Mouse (Mus musculus) T-cell, adult 2 months (primary cell): ENCODE data around the gene Rnf114.
A peak's percentile ranks its signal among the peaks of the same experiment; 100 is the strongest.

Experiments
- DNase-seq: peaks from one replicate; pipeline ENCODE4 v3.0.0; 2022; ENCODE audit warnings: low spot score

The Rnf114 gene

DNA sequence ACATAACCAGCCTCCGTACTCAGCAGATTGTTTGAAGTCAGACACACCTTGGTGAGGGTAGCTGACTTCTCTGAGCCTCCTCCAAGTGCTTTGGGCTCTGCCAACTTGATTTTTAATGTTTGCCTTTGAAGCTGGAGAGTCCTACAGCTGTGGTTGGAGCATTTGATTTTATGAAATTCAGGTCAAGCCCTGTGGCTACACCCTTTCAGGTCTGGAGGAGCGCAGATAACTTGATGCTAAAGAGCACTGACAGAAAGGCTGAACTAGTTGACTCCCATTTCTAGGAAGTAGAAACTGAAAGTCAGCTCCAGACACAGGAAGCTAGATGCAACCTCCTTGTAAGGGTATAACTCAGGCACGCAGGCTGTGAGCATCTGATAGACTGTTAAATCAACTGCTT is 12.7 kb downstream of the Rnf114 start:
- DNase-seq: peak; percentile 77

DNA sequence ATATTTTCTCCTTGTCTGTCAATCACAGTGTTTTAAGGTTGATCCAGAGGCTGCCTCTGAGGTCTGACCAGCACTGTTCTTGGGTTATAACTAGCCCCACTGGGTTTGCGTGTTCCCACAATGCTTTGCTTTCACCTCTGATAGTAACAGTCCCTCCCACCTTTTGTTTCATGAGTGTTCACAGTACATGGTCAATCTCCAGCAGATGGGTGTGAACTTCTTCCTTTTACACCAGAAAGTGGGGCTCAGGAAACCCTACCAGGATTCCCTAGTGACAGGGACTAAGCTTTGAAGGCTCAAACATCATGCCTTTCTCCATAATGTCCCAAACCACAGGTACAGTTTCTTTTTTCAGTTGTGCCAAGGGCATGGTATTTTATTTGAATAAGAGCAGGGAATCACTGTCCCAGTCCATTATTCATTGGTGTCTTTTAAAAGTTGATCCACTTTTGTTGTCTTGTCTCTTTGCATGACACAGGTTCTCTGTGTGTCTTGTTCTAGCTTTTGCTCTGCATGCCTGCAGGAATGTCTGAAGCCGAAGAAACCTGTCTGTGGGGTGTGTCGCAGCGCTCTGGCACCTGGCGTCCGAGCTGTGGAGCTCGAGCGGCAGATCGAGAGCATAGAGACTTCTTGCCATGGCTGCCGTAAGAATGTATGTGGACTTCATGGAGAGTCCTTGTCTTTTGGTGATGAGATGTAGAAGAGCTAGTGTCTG is 14.3 kb downstream of the Rnf114 start:
- no peak for DNase-seq

- DNase-seq: no peak
Measured at GRCm38 (mm10) chr2:167507719-167508385, 15.4 kb downstream of the Rnf114 start.

DNA sequence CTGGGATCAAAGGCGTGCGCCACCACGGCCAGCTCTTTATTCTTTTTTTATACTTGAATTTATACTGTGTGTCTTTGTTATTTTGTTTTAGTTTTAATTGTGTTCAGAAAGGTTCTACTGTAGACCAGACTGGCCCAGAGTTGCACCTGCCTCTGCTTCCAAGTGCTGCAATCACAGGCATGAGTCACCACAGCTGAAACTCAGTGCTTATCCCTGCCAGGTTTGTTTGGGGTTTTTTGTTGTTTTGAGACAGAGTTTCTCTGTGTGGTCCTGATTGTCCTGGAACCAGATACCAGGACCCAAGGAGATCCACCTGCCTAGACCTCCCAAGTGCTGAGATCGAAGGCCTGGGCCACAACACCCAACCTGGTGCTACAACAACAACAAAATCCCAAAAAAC is 16.1 kb downstream of the Rnf114 start:
- no peak for DNase-seq

GRCm38 (mm10) chr2:167510485-167510884 is 18.0 kb downstream of the Rnf114 start:
- DNase-seq: no peak

GRCm38 (mm10) chr2:167512365-167512764 is 19.9 kb downstream of the Rnf114 start:
- no peak for DNase-seq

GRCm38 (mm10) chr2:167512970-167513369 is 20.5 kb downstream of the Rnf114 start:
- DNase-seq: peak; percentile 32

GRCm38 (mm10) chr2:167514641-167515040 is 22.2 kb downstream of the Rnf114 start:
- no peak for DNase-seq

GRCm38 (mm10) chr2:167515688-167516087 is 23.2 kb downstream of the Rnf114 start:
- no peak for DNase-seq

GRCm38 (mm10) chr2:167519606-167520252 is 27.3 kb downstream of the Rnf114 start:
- DNase-seq: no peak

- DNase-seq: no peak
Measured at GRCm38 (mm10) chr2:167528278-167528677, 35.8 kb downstream of the Rnf114 start.

DNA sequence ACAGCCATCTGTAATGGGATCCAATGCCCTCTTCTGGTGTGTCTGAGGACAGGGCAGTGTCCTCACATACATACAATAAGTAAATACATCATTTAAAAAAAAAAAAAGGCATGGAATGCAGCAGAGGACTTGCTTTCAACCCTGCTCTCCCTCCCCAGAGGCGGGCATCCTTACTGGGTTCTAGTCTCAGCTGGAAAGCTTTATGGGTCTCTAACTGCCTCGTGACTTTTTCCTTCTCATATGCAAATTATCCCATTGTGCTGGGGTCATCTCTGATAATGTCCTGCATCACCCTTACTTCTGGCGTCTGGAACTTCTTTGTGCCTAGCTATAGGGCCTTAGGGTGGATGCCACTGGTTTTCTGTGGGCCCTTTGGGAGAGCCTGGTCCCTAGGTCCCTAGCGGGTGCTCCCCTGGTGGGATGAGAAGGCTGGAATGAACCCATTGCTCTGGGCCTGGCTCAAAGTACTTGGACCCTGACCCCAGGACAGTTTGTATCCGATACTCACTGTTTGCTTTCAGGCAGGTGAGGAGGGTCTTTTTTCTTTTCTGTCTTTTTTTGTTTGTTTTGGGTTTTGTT is 37.6 kb downstream of the Rnf114 start:
- no peak for DNase-seq

GRCm38 (mm10) chr2:167530536-167530935 is 38.1 kb downstream of the Rnf114 start:
- DNase-seq: no peak

DNA sequence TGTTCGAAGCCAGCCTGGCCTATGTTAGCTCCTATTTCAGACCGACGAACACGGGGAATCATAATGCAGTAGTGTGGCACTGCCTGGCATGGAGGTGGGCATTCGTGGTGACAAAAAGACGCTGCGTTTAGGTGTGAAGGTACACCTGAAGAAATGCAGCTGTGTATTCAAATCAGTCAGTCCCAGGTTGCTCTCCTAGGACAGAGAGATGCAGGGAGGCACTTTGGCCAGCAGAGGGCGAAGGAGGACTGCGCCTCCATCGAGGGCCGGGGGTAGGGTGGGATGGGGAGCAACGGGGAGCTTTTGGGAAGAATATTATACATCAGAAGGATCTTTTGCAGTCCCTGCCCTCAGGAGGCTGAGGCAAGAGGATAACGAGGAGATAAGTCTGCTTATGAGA is 39.7 kb downstream of the Rnf114 start:
- peak; percentile 31 for DNase-seq

- peak; percentile 23 for DNase-seq
Measured at GRCm38 (mm10) chr2:167533880-167534279, 41.4 kb downstream of the Rnf114 start.

- DNase-seq: no peak
Measured at GRCm38 (mm10) chr2:167536320-167536945, 44.0 kb downstream of the Rnf114 start.

GRCm38 (mm10) chr2:167537476-167538297 is 45.2 kb downstream of the Rnf114 start, which contains the start of gene Snai1:
Snai1 (plus strand) TSS chr2:167538195.
- peak; percentile 82 for DNase-seq

DNA sequence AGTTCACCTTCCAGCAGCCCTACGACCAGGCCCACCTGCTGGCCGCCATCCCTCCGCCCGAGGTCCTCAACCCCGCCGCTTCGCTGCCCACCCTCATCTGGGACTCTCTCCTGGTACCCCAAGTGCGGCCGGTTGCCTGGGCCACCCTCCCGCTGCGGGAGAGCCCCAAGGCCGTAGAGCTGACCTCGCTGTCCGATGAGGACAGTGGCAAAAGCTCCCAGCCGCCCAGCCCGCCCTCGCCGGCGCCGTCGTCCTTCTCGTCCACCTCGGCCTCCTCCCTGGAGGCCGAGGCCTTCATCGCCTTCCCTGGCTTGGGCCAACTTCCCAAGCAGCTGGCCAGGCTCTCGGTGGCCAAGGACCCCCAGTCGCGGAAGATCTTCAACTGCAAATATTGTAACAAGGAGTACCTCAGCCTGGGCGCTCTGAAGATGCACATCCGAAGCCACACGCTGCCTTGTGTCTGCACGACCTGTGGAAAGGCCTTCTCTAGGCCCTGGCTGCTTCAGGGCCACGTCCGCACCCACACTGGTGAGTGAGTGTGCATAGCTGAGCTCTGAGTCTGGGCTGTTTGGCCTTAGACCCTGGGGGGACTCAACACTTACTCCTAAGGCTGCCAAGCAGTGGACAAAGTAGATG is 46.3 kb downstream of the Rnf114 start:
- DNase-seq: no peak

- DNase-seq: no peak
Measured at GRCm38 (mm10) chr2:167539536-167540476, 47.4 kb downstream of the Rnf114 start.
